Mouse (Mus musculus) induced T-regulatory cell, adult 2 months (primary cell): ENCODE data around the gene Olfr221.

ENCODE experiments used
- DNase-seq: peaks from one replicate; pipeline ENCODE4 v3.0.0-alpha.2; 2012; ENCODE audit warnings: low read depth

The Olfr221 gene

GRCm38 (mm10) chr14:52003981-52004495 lies 38.2 kb downstream of the Olfr221 start:
- peak; percentile 87 for DNase-seq

GRCm38 (mm10) chr14:51997483-51997882 lies 44.8 kb downstream of the Olfr221 start:
- DNase-seq: no peak

GRCm38 (mm10) chr14:51996866-51997265 lies 45.4 kb downstream of the Olfr221 start:
- no peak for DNase-seq

GRCm38 (mm10) chr14:51996231-51996841 lies 45.9 kb downstream of the Olfr221 start:
- DNase-seq: no peak

GRCm38 (mm10) chr14:51995219-51995871 lies 46.9 kb downstream of the Olfr221 start:
- DNase-seq: no peak

GRCm38 (mm10) chr14:51994453-51994852 lies 47.8 kb downstream of the Olfr221 start:
- DNase-seq: no peak

- DNase-seq: no peak
Measured at GRCm38 (mm10) chr14:51989461-51989970, 52.7 kb downstream of the Olfr221 start.

- no peak for DNase-seq
Measured at GRCm38 (mm10) chr14:51988731-51989130, 53.5 kb downstream of the Olfr221 start.

GRCm38 (mm10) chr14:51987177-51987576 lies 55.1 kb downstream of the Olfr221 start:
- DNase-seq: no peak

- DNase-seq: no peak
Measured at GRCm38 (mm10) chr14:51986153-51986505, 56.1 kb downstream of the Olfr221 start.

GRCm38 (mm10) chr14:51985301-51986152 lies 56.7 kb downstream of the Olfr221 start:
- DNase-seq: peak; percentile 17

GRCm38 (mm10) chr14:51984247-51985231 lies 57.7 kb downstream of the Olfr221 start, which contains the start of gene Arhgef40:
Gene Arhgef40, plus strand, starts transcription at chr14:51984719.
- peak; percentile 58 for DNase-seq
